Mouse (Mus musculus) spleen, postnatal 36 days (tissue): ENCODE data around the gene Fmnl2.
A peak's percentile ranks its signal among the peaks of the same experiment; 100 is the strongest.

Experiments
- DNase-seq, 2 experiments: peaks; one replicate each; pipeline ENCODE4 v3.0.0; 2022; ENCODE audit warnings: low spot score in 2 of 2, mixed read lengths in 1 of 2

Fmnl2 gene

GRCm38 (mm10) chr2:52955831-52956230 lies 98.2 kb downstream of the Fmnl2 start:
- DNase-seq: no peak

- no peak for DNase-seq
Measured at GRCm38 (mm10) chr2:52957771-52958534, 100.3 kb downstream of the Fmnl2 start.

- DNase-seq: no peak
Measured at GRCm38 (mm10) chr2:52958535-52959290, 101.1 kb downstream of the Fmnl2 start.

- DNase-seq: no peak
Measured at GRCm38 (mm10) chr2:52959291-52959621, 101.6 kb downstream of the Fmnl2 start.

GRCm38 (mm10) chr2:52959982-52960381 lies 102.3 kb downstream of the Fmnl2 start:
- no peak for DNase-seq

- DNase-seq: no peak
Measured at GRCm38 (mm10) chr2:52960697-52961096, 103.0 kb downstream of the Fmnl2 start.

GRCm38 (mm10) chr2:52963439-52963838 lies 105.8 kb downstream of the Fmnl2 start:
- DNase-seq: no peak

GRCm38 (mm10) chr2:52964386-52964928 lies 106.8 kb downstream of the Fmnl2 start:
- DNase-seq: no peak

- DNase-seq: no peak
Measured at GRCm38 (mm10) chr2:52966227-52966626, 108.6 kb downstream of the Fmnl2 start.

GRCm38 (mm10) chr2:52966820-52967460 lies 109.3 kb downstream of the Fmnl2 start:
- peak in 1 of 2 experiments; percentile 2 for DNase-seq

GRCm38 (mm10) chr2:52967461-52967823 lies 109.8 kb downstream of the Fmnl2 start:
- DNase-seq: no peak

GRCm38 (mm10) chr2:52968884-52969283 lies 111.2 kb downstream of the Fmnl2 start:
- DNase-seq: no peak

GRCm38 (mm10) chr2:52974056-52974455 lies 116.4 kb downstream of the Fmnl2 start:
- no peak for DNase-seq

GRCm38 (mm10) chr2:52974776-52975175 lies 117.1 kb downstream of the Fmnl2 start:
- no peak for DNase-seq

- no peak for DNase-seq
Measured at GRCm38 (mm10) chr2:52977921-52978675, 120.4 kb downstream of the Fmnl2 start.

GRCm38 (mm10) chr2:52978796-52979195 lies 121.1 kb downstream of the Fmnl2 start:
- no peak for DNase-seq

GRCm38 (mm10) chr2:52979280-52979763 lies 121.7 kb downstream of the Fmnl2 start:
- no peak for DNase-seq

GRCm38 (mm10) chr2:52981126-52981525 lies 123.5 kb downstream of the Fmnl2 start:
- DNase-seq: no peak

GRCm38 (mm10) chr2:52981595-52981994 lies 123.9 kb downstream of the Fmnl2 start:
- DNase-seq: no peak

- no peak for DNase-seq
Measured at GRCm38 (mm10) chr2:52982502-52982901, 124.8 kb downstream of the Fmnl2 start.

GRCm38 (mm10) chr2:52984556-52984955 lies 126.9 kb downstream of the Fmnl2 start:
- DNase-seq: no peak

GRCm38 (mm10) chr2:52985167-52985566 lies 127.5 kb downstream of the Fmnl2 start:
- DNase-seq: no peak
